Mouse (Mus musculus) CH12F3 (cell line): ENCODE results near the gene Pde6d.

ENCODE experiments used
- in situ Hi-C: fragments of 300-500 bp; cut with MboI; formaldehyde crosslinking; loops from 2 replicates; pipeline ENCODE4 v1.14.3; 2020; ENCODE audit warnings: low sequenced_read_pairs

The Pde6d gene

GRCm38 (mm10) chr1:86582451-86583096, at the start of gene Pde6d, which contains the start of gene Cops7b:
Gene Pde6d (minus strand): TSS chr1:86582629.
Gene Cops7b (plus strand): TSS chr1:86582904.
- in situ Hi-C loops = no loop called here

GRCm38 (mm10) chr1:86630527-86630926, 48.1 kb upstream of the Pde6d start:
- in situ Hi-C loops = no loop called here

- in situ Hi-C loops = no loop called here
These were observed 47.5 kb upstream of the Pde6d start for GRCm38 (mm10) chr1:86629936-86630335.

- in situ Hi-C loops = no loop called here
These were observed 45.8 kb upstream of the Pde6d start for GRCm38 (mm10) chr1:86628270-86628669.

GRCm38 (mm10) chr1:86623001-86624000, 40.9 kb upstream of the Pde6d start:
- in situ Hi-C loops = no loop called here

- in situ Hi-C loops = no loop called here
These were observed 39.9 kb upstream of the Pde6d start for GRCm38 (mm10) chr1:86622296-86622695.

- in situ Hi-C loops = loop anchor here (10.0 kb wide), 1 partner anchor 426 kb away; no protein-coding TSS in a partner anchor
These were observed 36.2 kb upstream of the Pde6d start for GRCm38 (mm10) chr1:86618454-86619125.

- in situ Hi-C loops = loop anchor here (10.0 kb wide), 1 partner anchor 431 kb away; no protein-coding TSS in a partner anchor
These were observed 31.8 kb upstream of the Pde6d start for GRCm38 (mm10) chr1:86614269-86614668.

- in situ Hi-C loops = loop anchor here (10.0 kb wide), 1 partner anchor 433 kb away; no protein-coding TSS in a partner anchor
These were observed 29.7 kb upstream of the Pde6d start for GRCm38 (mm10) chr1:86612081-86612480.

- in situ Hi-C loops = loop anchor here (10.0 kb wide), 1 partner anchor 434 kb away; no protein-coding TSS in a partner anchor
These were observed 28.5 kb upstream of the Pde6d start for GRCm38 (mm10) chr1:86610954-86611353.

- in situ Hi-C loops = no loop called here
These were observed 17.7 kb upstream of the Pde6d start for GRCm38 (mm10) chr1:86600117-86600516.

- in situ Hi-C loops = no loop called here
These were observed 16.1 kb upstream of the Pde6d start for GRCm38 (mm10) chr1:86598516-86598915.

GRCm38 (mm10) chr1:86596512-86596911, 14.1 kb upstream of the Pde6d start:
- in situ Hi-C loops = no loop called here

- in situ Hi-C loops = no loop called here
These were observed 12.9 kb upstream of the Pde6d start for GRCm38 (mm10) chr1:86595315-86595714.

- in situ Hi-C loops = no loop called here
These were observed 12.1 kb upstream of the Pde6d start for GRCm38 (mm10) chr1:86594539-86594938.

- in situ Hi-C loops = no loop called here
These were observed 4.6 kb upstream of the Pde6d start for GRCm38 (mm10) chr1:86586992-86587391.

GRCm38 (mm10) chr1:86583709-86584108, 1.3 kb upstream of the Pde6d start:
- in situ Hi-C loops = no loop called here

- in situ Hi-C loops = no loop called here
These were observed 558 bp downstream of the Pde6d start for GRCm38 (mm10) chr1:86581692-86582450.

- in situ Hi-C loops = no loop called here
These were observed 2.0 kb downstream of the Pde6d start for GRCm38 (mm10) chr1:86580426-86580825.

- in situ Hi-C loops = no loop called here
These were observed 10.5 kb downstream of the Pde6d start for GRCm38 (mm10) chr1:86571941-86572340.
